Mouse (Mus musculus): ENCODE measurements around the gene Cdh23.

Cdh23 gene

DNA sequence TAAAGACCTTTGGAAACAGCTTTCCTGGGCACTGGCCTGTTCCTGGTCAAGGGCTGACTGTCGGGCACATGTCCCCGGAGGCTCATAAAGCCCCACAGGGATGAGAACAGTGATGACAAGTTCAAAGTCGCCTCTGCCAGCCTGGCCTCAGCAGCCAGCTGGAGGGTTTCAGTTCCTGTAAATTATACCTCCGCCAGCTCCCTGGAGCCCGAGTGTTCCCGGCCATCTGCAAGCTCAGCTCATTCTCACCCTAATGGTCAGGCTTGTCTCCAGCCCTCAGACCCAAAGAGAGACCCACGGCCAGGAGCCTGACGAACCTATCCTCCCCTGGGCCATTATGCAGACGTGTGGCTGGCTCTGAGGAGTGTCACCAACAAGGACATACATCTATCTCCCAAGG, 57.0 kb downstream of the Cdh23 start:
- no peak for DNase-seq (ENCODE audit: low read depth, low spot score)

DNA sequence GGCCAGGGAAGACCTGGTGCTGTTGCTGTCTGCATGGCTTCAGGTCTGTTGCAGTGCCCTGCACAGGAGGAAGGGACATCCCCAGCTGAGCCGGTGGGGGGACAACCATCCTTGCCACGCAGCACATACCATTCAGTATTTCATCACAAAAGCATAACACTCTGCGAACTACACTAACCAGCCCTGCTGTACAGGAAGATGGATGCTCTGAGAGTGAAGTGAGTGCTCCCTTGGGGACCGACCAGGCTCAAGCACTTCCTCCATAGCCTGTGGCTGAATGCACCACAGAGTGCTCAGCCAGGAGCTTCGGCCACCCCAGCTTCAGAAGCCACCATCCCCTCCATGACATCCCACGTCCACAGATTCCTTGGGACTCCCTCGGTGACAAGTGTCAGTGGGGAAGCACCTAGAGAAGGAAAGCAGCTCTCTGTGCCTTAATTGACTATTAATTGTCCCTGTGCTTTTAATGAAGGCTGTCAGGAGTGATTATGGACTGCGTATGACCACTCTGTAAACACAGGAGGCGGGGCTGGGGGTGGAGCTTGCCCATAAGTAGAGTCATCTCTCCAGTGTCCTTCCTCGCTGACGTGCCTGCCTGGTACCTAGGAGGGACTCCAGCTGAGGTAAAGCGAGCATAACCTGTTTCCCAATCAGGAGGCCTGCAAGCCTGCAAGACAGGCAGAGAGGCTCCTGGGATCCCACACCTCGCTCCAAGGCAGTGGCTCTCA, 60.6 kb downstream of the Cdh23 start:
- no peak for DNase-seq (ENCODE audit: low read depth, low spot score)

DNA sequence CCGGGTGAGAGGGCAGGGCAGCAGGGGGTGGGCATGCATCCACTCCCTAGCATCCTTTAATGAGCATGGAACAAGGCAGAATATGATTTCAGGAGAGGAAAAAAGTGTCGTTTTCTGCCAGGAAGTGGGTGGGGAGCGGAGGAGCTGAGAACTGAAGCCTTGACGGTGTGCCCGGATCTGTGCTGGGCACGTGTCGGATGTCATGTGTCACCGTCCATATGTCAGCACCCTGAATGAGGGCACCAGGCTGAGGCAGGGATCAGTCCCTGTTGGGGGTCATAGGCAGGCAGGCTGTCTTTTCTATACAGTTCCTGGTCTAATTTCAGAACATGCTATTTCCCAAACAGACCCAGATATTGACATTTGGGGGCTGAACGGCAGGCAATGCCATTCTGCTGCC, 61.9 kb downstream of the Cdh23 start:
- DNase-seq (ENCODE audit: low read depth, low spot score), result no peak

DNA sequence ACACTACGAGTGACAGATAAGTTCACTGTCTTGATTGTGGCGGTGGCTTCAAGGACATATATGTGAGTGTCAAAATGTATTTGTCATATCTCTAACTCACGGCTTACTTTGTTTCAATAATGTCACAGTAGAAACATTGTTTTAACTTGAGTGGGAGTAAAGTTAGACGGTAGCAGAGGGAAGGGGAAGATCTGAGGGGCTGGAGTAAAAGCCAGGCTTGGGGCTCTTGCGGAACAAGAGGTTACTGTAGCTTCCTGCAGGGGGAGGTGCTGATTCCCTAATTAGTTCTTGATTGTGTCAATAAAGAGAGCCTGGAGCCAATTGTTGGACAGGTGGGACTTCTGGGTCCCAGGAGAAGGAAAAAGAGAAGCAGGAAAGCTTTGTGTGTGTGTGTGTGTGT, 70.2 kb downstream of the Cdh23 start:
- no peak for DNase-seq (ENCODE audit: low read depth, low spot score)

DNA sequence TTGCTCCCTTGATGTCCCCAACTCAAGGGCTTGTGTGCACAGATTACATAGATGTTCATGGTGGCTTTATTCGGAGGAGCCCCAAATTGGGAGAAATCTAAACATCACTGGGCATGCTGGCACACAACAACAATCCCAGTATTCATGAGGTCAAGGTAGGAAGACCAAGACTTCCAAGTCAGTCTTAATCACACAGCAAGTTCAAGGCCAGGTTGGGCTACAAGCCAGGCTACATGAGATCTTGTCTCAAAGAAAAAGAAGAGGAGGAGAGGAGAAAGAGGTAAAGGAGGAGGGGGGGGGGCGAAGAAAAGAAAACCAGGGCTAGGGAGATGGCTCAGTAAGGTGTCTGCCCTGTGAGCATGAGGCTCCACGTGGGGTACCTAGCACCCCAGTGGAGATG, 70.8 kb downstream of the Cdh23 start:
- no peak for DNase-seq (ENCODE audit: low read depth, low spot score)

DNA sequence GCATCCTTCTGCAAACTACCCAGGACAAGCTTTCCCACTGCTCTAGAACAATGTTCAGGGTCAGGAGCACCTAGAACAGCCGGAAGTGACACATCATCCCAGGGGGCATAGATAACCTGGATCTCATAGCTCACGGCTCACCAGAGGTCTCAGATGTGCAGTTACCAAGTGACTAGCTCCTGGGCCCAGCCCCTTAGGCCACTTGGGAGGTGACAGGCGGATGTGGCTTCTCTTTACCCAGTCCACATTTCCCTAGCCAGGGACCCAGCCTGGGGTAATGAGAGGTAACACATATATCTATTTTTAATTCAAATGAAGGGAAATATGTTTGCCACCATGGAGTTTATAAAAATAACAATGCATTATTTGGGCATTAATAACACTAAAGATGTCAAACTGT, 71.3 kb downstream of the Cdh23 start:
- no peak for DNase-seq (ENCODE audit: low read depth, low spot score)

DNA sequence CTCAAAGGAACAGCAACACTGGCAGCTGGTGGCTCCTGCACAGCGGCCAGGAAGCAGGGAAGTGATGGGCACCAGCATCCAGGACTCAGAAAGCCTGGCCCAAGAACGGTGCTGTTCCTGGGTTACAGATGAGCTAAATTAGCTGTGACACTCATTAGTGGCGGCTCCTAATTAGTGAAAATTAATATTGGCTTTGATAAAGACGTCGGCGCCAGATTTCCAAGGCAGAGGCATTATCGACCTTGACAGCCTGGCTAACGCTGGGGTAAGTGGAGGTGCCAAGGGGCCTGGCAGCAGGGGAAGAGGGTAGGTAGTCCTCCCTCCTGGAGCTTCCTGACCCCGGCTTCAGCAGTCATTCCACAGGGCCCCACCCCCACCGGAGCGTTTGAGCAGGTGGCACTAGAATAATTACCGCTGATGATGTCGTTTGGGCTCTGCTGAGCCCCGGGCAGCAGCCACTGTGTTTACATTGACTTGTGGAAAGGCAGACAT, 72.0 kb downstream of the Cdh23 start:
- no peak for DNase-seq (ENCODE audit: low read depth, low spot score)

DNA sequence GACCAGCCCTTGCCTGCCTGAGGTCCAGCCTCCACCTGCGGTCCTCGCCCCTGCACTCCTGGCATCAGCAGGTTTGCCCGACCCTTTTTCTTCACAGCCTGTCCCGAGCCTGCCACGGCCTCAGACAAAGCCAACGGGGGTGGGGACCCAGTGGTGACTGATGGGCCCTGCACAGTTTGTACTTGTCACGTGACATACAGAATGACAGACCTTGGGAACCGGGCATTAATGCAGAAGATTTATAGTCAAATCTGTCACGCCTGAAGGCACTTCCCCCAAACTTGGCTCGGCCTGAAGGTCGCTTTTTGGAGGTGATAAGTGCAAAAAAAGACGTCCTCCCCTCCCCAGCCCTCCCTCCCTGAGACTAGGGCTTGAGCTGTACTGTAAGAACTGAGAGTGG, 73.5 kb downstream of the Cdh23 start:
- DNase-seq (ENCODE audit: low read depth, low spot score), result no peak

DNA sequence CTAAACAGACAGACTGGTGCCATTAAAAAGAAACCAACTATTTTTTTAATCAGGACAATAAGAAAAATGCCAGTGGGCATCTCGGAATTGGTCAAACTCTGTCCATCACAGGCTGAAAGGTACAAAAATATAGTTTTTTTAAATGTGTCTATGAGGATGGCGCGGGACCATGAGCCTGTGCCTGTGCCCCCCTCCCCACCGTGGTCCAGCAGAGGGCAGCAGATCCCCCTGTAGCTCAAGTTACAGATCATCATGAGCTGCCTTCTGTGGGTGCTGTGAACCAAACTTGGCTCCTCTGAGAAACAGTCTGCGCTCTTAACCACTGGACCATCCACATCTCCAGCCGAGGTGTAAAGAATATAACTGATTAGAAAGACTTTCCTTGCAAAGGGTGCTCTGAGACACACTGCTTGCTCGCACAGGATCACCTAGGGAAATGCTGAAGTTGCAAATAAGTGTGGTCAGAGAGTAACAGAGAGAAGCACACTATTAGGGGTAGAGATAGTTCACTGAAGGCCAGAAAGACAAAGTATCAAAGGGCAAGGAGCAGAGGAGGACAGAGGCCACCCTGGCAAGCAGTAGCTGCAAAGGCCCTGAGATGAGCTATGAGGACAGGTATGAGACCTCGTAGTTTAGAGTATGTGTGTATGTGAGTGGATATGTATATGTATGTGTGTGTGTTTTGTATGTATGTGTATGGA, 74.7 kb downstream of the Cdh23 start:
- DNase-seq (ENCODE audit: low read depth, low spot score), result no peak

DNA sequence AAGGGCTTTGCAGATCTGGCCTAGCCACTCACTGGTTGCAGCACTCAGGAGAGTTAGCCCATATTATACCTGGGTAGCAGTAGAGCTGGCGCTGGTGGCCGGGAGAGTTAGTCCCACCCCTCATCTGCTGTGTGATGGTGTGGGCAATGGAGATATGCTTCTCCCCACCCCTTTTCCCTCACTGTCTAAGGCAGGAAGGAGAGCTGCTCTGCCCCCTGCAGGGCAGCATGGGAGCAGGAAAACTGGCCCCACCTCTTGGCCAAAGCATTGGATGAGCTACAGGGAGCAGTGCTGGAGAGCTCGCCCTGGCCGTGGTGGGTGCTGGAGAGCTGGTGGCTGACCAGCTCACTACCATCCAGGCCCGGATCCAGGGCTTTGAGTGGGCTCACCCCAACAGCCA, 80.4 kb downstream of the Cdh23 start:
- DNase-seq (ENCODE audit: low read depth, low spot score), result no peak

DNA sequence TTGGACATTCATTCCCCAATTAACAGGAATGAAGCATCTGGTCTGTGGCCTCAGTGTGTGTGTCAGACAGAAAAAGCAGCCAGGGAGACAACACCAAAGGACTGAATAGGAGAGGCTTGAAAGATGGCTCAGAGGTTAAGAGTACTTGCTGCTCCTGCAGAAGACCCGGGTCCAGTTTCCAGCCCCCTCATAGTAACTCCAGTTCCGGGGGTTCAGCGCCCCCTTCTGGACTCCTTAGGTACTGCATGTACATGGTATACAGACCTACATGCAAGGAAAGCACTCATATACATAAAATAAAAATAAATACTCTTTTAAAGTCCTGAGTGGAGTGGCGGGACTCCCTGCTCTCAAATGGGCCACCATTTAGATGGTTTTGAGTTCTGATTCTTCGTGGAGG, 83.4 kb downstream of the Cdh23 start:
- peak; percentile 34 for DNase-seq (ENCODE audit: low read depth, low spot score)

DNA sequence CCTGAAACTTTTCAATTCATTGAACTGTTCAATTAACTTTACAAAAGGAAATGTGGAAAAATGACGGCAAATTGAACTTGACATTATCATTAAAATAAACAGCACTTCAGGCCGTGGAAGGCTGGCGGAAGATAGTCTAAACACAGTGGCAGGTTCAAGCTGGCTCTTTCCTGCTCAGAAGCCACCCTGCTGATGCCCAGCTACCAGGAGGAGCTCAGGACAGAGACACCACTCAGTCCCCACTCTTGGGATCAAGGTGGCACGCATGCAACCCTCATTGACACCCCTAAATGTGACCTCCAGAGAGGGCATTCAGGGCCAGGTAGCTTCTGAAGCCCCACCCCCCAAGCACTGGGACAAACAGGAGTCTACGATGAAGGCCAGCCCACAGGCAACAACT, 89.1 kb downstream of the Cdh23 start:
- no peak for DNase-seq (ENCODE audit: low read depth, low spot score)

DNA sequence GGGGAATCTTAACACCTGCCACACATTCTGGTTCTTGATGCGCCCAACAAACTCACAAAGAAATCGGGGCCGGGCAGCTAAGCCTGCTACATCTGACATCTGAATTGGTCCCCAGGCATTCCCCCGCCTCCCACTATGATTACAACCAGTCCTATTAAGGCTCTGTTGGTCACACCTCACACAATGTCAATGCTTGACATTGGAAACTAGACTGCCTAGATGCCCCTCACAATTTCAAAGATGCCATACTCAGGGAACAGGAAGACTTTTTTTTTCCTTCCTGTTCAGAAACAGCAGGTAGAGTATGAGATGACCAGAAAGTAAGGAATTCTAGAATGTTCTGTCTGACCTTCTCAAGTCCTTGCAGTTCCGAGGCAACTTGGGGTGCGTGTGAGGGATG, 89.6 kb downstream of the Cdh23 start:
- DNase-seq (ENCODE audit: low read depth, low spot score), result no peak

DNA sequence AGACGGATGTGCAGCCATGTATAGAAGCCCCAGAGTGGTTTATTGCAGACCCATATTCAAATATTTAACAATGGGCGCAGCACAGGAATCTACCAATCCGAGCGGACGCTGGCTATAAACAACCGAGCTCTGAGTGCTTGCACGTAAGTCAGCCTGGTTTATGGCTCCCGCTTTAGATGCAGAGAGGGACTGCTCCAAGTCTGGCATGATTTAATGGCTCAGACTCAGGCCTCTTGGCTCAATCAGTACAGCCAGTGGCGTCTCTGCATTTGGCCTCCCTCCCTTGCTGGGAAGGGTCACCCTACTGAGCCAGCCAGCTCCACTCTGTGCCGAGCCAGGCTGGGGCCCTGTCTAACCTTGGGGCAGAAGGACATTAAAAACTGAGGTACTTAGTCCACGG, 94.1 kb downstream of the Cdh23 start:
- DNase-seq (ENCODE audit: low read depth, low spot score), result no peak

DNA sequence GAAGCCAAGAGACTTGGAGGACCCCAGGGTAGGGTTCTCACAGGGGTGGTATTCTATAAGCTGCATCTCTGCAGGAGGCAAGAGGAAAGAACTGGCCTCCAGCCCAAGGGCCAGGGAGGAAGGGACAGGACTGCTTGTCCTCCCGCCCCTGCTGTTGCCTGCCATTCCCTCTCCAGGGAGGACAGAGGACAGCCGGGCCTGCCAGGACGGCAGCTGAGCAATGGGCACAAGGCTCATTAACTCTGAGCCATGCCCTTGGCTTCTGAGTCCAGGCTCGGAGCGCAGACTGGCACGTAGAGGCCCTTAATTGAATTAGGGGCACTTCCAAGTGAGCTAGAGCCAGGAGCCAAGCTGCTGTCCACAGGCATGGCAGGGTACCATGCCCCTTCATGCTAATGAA, 101.1 kb downstream of the Cdh23 start:
- no peak for DNase-seq (ENCODE audit: low read depth, low spot score)

DNA sequence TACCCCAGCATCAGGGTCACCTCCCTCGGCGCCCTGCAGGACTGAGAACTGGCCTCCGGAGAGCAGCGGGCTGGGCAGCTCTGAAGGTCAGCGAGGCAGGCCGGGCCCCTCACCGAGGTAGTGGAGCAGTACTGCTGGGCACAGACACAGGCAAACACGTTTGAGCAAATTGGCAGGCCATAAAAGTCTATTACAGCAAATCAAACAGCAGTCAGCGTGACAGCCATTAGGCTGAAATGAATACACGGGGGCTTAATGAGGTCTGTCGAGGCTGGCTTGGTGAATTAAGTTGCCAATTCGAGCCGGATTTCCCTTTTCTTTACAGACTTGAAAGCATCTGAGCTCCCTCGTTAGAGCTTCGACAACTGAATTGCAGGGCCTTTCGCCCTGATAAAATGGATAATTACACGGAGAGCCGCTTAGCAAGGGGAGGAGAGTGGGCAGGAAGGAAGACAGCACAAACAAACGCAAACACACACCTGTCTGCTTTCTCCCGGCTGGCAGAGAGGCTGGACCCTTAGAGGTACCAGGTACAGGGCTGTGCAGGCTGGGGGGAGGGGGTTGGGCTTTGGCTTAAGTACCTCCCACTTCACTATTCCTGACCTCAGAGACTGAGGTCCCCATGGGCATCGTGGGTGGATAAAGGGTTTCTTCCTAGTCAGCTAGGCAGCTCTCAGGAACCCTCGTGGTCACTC, 103.3 kb downstream of the Cdh23 start:
- DNase-seq (ENCODE audit: low read depth, low spot score), result no peak

DNA sequence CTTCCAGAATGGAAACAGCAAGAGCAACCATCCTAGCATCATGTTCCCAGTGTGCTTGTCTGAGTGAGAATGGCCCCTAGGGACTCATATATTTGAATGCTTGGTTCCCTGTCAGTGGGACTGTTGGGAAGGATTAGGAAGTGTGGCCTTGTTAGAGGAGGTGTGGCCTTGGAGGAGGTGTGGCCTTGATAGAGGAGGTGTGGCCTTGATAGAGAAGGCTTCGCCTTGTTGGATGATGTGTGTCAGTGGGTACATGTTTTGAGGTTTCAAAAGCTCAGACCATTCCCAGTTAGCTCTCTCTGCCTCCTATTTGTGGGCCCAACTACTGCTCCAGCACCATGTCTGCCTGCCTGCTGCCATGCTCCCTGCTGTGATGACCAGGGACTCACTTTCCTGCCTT, 105.0 kb downstream of the Cdh23 start:
- no peak for DNase-seq (ENCODE audit: low read depth, low spot score)

DNA sequence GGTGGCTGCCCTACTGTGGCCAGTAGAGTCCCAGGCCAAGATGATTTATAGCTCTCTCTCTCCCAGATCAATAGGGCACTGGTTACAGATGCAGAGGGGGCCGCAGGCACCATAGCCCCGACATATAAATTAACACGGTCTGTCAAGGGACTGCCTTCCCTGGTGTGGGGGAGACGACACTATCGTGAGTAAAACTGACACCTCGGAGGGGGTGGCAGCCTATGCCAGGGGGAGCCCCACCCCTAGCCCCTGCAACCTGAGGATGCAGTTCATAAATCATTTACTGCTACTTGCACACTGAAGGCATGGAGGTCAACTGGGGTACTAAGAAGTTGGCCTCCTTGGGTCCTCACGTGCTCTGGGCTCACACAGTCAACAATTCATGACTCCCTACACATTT, 106.0 kb downstream of the Cdh23 start:
- DNase-seq (ENCODE audit: low read depth, low spot score), result no peak

DNA sequence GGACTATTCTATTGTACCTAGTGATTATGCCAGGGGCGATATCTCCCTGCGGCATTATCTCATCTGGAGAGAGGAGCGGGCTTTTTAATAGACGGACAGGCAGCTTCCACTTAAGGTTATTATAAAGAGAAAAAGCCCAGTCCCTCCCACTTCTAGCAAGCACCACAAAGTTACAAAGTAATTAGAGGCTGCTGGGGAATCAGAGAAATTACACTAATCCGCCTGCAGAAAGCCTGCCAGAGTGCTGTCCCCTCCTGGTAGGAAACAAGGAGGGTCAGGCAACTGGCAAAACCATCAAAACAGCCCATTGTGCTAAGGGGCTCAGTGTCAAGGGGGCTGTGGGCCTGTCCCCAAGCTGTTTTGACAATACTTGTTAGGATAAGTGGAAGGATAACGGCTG, 110.6 kb downstream of the Cdh23 start:
- DNase-seq (ENCODE audit: low read depth, low spot score), result no peak

DNA sequence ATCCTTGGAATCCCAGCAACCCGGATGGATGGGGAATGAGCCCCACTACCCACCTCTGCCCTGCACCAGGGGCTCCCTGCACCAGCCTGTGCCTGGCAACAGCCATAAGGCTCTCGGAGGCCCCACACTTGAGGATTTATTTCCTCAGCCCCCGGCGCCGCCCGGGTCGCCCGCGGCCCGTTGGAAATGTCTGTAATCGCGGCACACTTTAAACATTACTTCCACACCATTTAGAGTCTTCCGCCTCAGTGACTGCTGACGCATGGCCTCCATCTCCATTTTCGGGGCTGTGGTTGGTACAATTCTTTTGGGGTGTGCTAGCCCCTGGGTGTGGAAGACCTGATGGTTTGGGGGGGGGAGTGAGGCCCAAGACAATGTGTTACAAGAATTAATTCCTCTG, 113.3 kb downstream of the Cdh23 start:
- DNase-seq (ENCODE audit: low read depth, low spot score), result no peak

DNA sequence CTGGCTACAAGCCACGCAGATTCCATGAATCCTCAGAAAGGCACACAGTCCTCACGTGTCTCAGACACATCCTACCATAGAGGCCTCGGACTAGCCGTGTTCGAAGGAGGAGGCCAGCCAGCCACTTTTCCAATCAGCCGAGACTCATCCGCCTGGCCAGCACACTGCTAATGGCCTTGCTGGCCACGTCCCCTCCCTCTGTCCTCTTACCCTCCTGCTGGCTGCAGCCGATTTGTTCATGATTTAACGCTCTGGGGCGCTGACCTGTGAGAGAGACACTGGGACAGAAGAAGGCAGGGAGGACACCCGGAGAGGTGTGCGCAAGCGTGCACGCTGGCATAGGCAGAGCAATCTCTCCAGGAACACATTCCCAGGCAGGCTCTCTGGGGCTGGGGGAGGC, 115.6 kb downstream of the Cdh23 start:
- DNase-seq (ENCODE audit: low read depth, low spot score), result no peak

DNA sequence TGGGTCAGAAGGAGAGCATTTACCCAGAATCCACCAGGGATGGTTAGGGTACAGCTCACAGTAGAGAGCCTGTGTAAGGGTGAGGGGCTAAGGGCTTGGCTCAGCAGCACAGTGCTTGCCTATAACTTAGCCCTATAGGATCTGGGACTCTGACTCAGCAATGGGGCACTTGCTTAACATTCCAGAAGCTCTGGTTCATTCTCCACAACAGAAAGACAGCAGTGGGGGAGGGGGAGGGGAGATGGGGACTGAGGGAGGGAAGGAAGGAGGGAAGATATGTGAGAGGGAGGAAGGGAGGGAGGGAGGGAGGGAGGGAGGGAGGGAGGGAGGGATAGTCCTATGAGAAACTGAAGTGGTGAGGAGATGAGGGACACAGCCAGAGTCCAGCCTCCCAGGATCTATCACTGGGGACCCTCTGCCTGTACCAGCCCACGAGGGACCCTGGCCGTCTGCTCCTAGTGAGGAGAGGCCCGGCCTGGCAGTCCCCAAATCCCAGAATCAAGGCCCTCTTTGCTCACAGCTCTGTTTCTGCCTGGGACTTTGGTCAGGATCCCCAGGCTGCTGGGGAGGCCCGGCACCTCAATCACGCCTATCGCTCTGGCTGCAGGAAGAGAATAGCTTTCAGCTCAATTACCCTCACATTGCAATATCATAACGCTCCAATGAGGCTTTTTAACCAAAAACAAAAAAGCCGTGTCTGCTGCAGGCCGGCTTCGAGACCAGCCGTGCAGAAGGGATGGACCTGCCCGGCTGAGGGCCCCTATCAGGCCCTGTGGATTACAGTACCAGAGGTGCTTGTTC, 117.4 kb downstream of the Cdh23 start:
- no peak for DNase-seq (ENCODE audit: low read depth, low spot score)
